Mouse (Mus musculus) fibroblast of lung, adult 2 months (primary cell): ENCODE data around the gene Pop4.

Experiments
- DNase-seq: peaks from one replicate; pipeline ENCODE4 v3.0.0-alpha.2; 2011; ENCODE audit warnings: low read depth

Pop4 gene

DNA sequence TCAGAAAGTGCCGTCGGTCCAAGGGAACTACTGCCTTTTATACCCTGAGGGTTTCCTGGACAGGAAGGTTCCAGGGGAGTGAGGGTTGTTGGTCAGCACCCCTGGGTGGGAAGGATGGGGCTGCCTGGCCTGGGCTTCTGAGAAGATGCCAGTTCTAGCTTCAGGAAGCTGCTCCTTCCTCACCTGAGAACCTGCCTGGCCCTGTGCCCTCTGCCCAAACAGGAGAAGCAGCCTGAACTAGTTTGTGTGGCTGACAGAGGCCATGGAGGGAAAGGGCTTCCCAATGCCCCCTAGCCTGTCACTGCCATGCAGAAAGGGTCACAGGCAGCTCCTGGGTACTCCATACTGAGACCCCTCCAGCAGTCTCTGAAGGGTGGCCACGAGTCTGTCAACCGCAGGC is 51.7 kb downstream of the Pop4 start:
- DNase-seq, result no peak

DNA sequence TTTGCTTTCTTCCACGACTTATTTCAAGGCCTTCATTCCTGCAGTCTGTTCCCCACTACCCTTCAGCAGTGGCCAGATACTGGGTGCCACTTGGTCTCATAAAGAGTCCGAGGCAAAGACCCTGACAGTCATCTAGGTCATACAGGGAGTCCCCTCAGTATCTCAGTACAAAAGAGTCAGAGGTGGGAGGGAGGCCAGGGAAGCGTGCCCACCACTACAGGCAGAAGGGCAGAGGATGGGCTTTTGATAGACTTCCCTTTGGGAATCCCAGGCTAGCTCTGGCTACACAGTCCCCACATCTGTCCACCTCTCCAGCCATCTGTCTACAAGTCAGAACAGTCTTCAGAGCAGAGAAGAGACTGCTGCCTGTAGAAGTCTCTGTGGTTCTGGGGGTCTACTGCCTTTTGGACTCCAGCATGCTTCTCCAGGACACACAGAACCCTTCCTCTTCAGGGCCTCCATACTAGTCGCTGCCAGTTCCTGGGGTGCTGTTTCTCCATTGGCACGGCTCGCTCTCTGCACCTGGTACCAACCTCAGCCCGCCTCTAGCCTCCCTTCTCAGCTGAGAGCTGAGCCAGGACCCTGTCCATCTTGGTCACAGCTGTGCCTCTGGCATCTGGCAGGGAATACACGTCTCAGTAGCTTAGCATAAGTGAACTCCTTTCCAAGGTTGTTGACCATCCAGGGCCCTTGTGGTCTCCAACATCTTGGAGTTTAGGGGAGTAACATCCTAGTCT is 52.4 kb downstream of the Pop4 start:
- no peak for DNase-seq

DNA sequence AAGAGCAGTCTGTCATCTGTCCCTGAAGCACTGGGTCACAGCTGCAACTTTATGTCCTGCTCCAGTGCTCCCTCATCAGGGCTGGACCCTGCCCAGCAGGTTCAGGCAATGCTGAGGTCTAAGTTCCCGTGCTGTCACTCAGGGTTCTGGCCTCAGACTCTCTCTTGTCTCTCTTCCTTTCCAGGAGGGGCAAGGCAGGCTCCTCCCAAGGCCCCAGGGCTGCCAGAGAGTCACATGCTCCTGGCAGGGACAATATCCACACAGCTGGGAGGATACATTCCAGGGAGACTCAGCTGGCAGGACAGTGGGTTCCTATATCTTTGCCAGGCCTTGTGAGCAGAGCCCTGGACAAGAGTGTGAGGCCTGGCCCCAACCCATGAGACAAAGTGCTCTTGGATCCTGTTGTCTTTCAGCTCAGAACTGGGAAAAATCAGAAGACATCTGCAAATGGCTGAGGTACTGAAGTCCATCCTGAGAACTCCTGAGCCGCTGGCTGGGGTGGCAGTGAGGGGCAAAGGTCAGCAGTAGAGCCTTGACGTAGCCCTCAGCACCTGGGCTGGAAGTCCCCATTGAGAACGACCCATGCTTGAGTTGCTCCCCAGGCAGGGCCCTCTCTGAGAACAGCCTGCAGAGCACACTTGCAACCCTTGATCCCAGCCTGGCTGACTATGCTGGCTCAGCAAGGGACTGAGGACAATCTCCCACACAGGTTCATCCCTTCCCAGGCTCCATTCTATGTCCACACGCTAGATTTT is 53.6 kb downstream of the Pop4 start:
- DNase-seq, result peak; percentile 74

DNA sequence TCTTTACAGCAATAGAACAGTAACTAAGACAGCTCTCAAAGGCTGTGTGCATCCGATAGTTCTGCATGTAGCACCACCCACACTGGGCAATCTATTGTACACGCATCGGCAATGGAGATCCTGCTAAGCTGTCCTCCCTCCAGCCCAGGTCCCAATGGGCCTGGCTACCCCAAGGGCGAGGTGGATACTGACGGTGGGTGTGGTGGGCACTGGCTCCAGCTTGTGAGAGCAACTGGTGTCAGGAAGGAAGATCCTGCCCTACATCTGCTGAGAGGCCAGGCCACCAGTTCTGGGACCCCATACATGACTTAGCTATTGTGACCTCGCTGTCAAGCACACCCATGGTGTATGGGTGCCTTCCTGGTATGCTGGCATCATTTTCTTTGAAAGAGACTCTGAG is 55.5 kb downstream of the Pop4 start:
- no peak for DNase-seq

DNA sequence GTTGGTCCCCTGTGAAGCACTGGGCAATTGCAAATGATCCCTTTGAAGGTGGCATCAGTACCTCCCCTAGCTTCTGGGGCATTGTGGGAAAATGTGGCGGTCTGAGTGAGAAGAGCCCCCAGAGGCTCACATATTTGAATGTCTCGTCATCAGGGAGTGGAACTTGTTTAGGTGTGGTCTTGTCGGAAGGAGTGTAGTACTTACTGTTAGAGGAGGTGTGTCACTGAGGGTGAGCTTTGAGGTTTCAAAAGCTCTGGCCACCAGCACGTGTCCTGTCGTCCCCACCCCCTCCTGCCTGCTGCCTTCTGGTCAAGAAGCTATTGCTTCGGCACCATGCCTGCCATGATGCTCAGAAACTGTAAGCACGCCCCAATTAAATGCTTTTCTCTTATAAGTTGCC is 55.9 kb downstream of the Pop4 start:
- no peak for DNase-seq

DNA sequence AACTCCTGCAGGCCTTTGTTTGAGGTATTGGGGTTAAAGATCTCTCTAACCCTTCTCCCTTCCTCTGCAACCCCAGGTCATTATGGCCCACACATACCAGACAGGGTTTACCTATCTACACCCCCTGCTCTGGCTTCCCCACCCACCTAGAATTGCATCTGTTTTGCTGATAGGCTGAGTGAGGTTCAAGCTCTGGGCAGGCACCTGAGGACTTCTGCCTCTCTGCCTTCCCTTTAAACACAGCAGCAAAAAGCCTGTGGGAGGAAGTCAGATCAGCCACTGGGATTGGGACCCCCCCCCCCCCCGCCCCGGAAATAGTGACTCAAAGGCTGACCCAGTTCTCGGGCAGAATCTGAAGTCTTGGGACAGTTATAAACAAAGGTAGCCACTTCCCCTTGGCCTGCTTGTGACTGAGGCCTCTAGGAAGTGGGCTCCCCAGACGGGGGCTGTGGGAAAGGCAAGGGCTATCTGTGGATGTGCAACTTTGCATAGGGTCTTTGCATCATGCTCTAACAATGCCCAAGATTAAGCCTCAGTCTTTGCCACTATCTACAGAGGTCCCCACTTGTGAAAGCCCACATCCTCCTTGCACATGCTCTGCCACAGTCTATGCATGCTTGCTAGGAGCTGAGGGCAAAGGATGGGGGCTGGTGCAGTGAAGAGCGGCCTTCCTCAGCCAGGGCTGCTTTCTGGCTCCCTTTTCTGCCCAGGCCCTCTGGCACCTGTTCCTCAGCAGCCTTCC is 56.6 kb downstream of the Pop4 start:
- DNase-seq, result no peak

DNA sequence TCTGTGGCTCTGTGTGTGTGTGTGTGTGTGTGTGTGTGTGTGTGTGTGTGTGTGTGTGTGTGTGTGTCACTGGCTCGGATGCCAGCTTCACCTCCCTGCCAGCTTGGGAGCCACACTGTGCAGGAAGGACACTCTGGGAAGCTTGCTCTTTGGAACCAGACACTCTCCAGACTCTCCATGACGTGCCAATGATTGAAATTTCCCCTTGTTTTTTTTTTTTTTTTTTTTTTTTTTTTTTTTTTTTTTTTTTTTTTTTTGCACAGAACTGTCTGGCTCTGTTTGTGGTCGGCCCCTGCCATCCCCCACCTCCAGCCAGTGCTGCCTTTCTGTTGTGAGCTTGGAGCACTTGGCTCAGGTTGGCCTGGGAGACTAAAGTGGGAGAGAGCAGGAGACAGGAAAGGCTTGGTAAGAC is 58.6 kb downstream of the Pop4 start:
- no peak for DNase-seq
